Mouse (Mus musculus) CH12.LX (cell line): ENCODE measurements around the gene Oprm1. TPM values are rescaled to one million over a fixed set of nuclear protein-coding genes. Genes with fewer than 3 reads are reported as not detected.

Experiments
- DNase-seq: peaks from one replicate; pipeline ENCODE4 v3.0.0-alpha.2; 2013; ENCODE audit errors: extremely low read depth
- H3K27ac ChIP-seq: 2 replicates; pipeline ENCODE4 v1.5.1; 2012; ENCODE audit warnings: low read depth, mild to moderate bottlenecking, control low read depth, moderate library complexity; ENCODE audit not compliant: insufficient read depth
- H3K27me3 ChIP-seq: replicated peaks from 2 replicates; pipeline ENCODE3; 2012; ENCODE audit warnings: inconsistent platforms
- H3K36me3 ChIP-seq, 2 experiments: replicated peaks in 1 of 2; 2 replicates each; pipeline versions ENCODE3 to v1.6.1; 2012; ENCODE audit warnings: inconsistent platforms in 1 of 2, low read length in 1 of 2, mild to moderate bottlenecking in 1 of 2, mixed read lengths in 1 of 2, moderate library complexity in 1 of 2; ENCODE audit not compliant: control insufficient read depth in 1 of 2, insufficient read depth in 1 of 2
- H3K4me1 ChIP-seq, 2 experiments: 2 replicates each; pipeline ENCODE4 v1.6.1; 2012; ENCODE audit warnings: inconsistent platforms in 1 of 2, moderate library complexity in 1 of 2; ENCODE audit not compliant: insufficient read depth in 2 of 2, control insufficient read depth in 1 of 2
- H3K4me2 ChIP-seq: 2 replicates; pipeline ENCODE4 v1.6.1; 2012; ENCODE audit warnings: low read depth, mild to moderate bottlenecking, control low read depth; ENCODE audit not compliant: poor library complexity, insufficient read depth, severe bottlenecking
- H3K4me3 ChIP-seq, 3 experiments: fragments of 150-350 bp in 1 of 3; sonication (generic) in 1 of 3; replicated peaks in 1 of 3; 2 replicates each; pipeline versions ENCODE3 to v1.5.1; 2011 to 2012; ENCODE audit warnings: low read depth in 2 of 3, low read length in 2 of 3, mild to moderate bottlenecking in 2 of 3, moderate library complexity in 2 of 3, control low read depth in 1 of 3, improper control_type of control experiment in 1 of 3, inconsistent platforms in 1 of 3, mixed read lengths in 1 of 3; ENCODE audit not compliant: poor library complexity in 1 of 3
- H3K79me2 ChIP-seq: replicated peaks from 2 replicates; pipeline ENCODE4 v1.6.1; 2012; ENCODE audit warnings: mild to moderate bottlenecking, moderate library complexity; ENCODE audit not compliant: control insufficient read depth, poor library complexity, insufficient read depth, severe bottlenecking; ENCODE audit errors: extremely low read depth
- H3K9ac ChIP-seq: 2 replicates; pipeline ENCODE4 v1.6.1; 2012; ENCODE audit warnings: low read depth, mild to moderate bottlenecking, control low read depth, moderate library complexity; ENCODE audit not compliant: insufficient read depth
- H3K9me3 ChIP-seq: replicated peaks from 2 replicates; pipeline ENCODE3; 2012; ENCODE audit warnings: low read length, inconsistent platforms, mixed read lengths
- CHD1 ChIP-seq: IDR thresholded peaks from 2 replicates; pipeline ENCODE4 v1.6.1; 2012; ENCODE audit warnings: low read depth, low read length, improper control_type of control experiment, inconsistent platforms
- CTCF ChIP-seq, 2 experiments: IDR thresholded peaks in 1 of 2; conservative IDR thresholded peaks in 1 of 2; 2 replicates each; pipeline ENCODE4 v1.5.1; 2011 to 2012; ENCODE audit warnings: low read depth in 2 of 2, low read length in 2 of 2, improper control_type of control experiment in 1 of 2, inconsistent platforms in 1 of 2, mild to moderate bottlenecking in 1 of 2, moderate library complexity in 1 of 2
- E2F4 ChIP-seq: IDR thresholded peaks from 2 replicates; pipeline ENCODE4 v1.6.1; 2011; ENCODE audit warnings: low read depth, low read length, improper control_type of control experiment; ENCODE audit not compliant: insufficient replicate concordance
- EP300 ChIP-seq: IDR thresholded peaks from 2 replicates; pipeline ENCODE4 v1.6.1; 2011; ENCODE audit warnings: low read length, improper control_type of control experiment
- GABPA ChIP-seq: IDR thresholded peaks from 2 replicates; pipeline ENCODE4 v1.6.1; 2012; ENCODE audit warnings: low read depth, low read length, improper control_type of control experiment, inconsistent platforms; ENCODE audit not compliant: insufficient replicate concordance
- IRF4 ChIP-seq: IDR thresholded peaks from 2 replicates; pipeline ENCODE4 v1.6.1; 2014; ENCODE audit warnings: low read depth, mild to moderate bottlenecking, inconsistent platforms, low read length, improper control_type of control experiment
- MAZ ChIP-seq: IDR thresholded peaks from 2 replicates; pipeline ENCODE4 v1.6.1; 2012; ENCODE audit warnings: low read depth, mild to moderate bottlenecking, inconsistent platforms, low read length, improper control_type of control experiment, moderate library complexity
- MEF2A ChIP-seq: IDR thresholded peaks from 2 replicates; pipeline ENCODE4 v1.6.1; 2014; ENCODE audit warnings: low read depth, mild to moderate bottlenecking, inconsistent platforms, low read length, improper control_type of control experiment, borderline replicate concordance
- MYC ChIP-seq: IDR thresholded peaks from 2 replicates; pipeline ENCODE4 v1.6.1; 2011; ENCODE audit warnings: low read depth, mild to moderate bottlenecking, improper control_type of control experiment, low read length
- PAX5 ChIP-seq: IDR thresholded peaks from 2 replicates; pipeline ENCODE4 v1.6.1; 2012; ENCODE audit warnings: low read length, inconsistent platforms, mixed read lengths
- POLR2A ChIP-seq: IDR thresholded peaks from 2 replicates; pipeline ENCODE4 v1.6.1; 2011; ENCODE audit warnings: low read depth, mild to moderate bottlenecking, improper control_type of control experiment, low read length
- POLR2AphosphoS2 ChIP-seq: IDR thresholded peaks from 2 replicates; pipeline ENCODE4 v1.6.1; 2011; ENCODE audit warnings: low read depth, low read length, improper control_type of control experiment
- RAD21 ChIP-seq: IDR thresholded peaks from 2 replicates; pipeline ENCODE4 v1.6.1; 2011; ENCODE audit warnings: low read depth, mild to moderate bottlenecking, low read length, improper control_type of control experiment, moderate library complexity
- SMC3 ChIP-seq: IDR thresholded peaks from 2 replicates; pipeline ENCODE4 v1.6.1; 2011; ENCODE audit warnings: low read depth, low read length, improper control_type of control experiment
- USF2 ChIP-seq: conservative IDR thresholded peaks from 2 replicates; pipeline ENCODE4 v1.6.1; 2011; ENCODE audit warnings: low read depth, low read length, improper control_type of control experiment
- ZC3H11A ChIP-seq: IDR thresholded peaks from 2 replicates; pipeline ENCODE4 v1.6.1; 2012; ENCODE audit warnings: low read depth, mild to moderate bottlenecking, inconsistent platforms, low read length, improper control_type of control experiment
- ZMIZ1 ChIP-seq: IDR thresholded peaks from 2 replicates; pipeline ENCODE4 v1.6.1; 2012; ENCODE audit warnings: low read depth, mild to moderate bottlenecking, inconsistent platforms, low read length, improper control_type of control experiment
- ZNF384 ChIP-seq: IDR thresholded peaks from 2 replicates; pipeline ENCODE4 v1.6.1; 2012; ENCODE audit warnings: low read depth, low read length, improper control_type of control experiment, inconsistent platforms
- dilution Hi-C: fragments of 300-500 bp; cut with MboI; formaldehyde crosslinking; loops from 2 replicates; pipeline ENCODE4 v1.14.3; 2020; ENCODE audit warnings: low sequenced_read_pairs; ENCODE audit not compliant: extremely low pct_unique_long_range_greater_than_20kb, extremely low pct_ligation_motif_present
- in situ Hi-C: fragments of 300-500 bp; cut with MboI; formaldehyde crosslinking; loops from 3 replicates; pipeline ENCODE4 v1.14.3; 2019; ENCODE audit warnings: low sequenced_read_pairs, low pct_ligation_motif_present, low pct_unique_long_range_greater_than_20kb, mixed read lengths
- polyA plus RNA-seq: library from polyadenylated mRNA; unstranded; fragments of >175 nt; gene quantifications from 2 replicates; pipeline ENCODE4 v1.2.1, GENCODE M21; 2012; ENCODE audit warnings: low read depth; ENCODE audit not compliant: insufficient read length
- total RNA-seq, 2 experiments: library from RNA; depleted of rRNA; stranded (reverse); fragments of 300-350 nt in 1 of 2; fragments of >200 nt in 1 of 2; gene quantifications; 2 replicates each; pipeline ENCODE4 v1.2.3; 2012 to 2014

The Oprm1 gene
- total and polyA plus RNA-seq, 3 experiments, result not detected

DNA sequence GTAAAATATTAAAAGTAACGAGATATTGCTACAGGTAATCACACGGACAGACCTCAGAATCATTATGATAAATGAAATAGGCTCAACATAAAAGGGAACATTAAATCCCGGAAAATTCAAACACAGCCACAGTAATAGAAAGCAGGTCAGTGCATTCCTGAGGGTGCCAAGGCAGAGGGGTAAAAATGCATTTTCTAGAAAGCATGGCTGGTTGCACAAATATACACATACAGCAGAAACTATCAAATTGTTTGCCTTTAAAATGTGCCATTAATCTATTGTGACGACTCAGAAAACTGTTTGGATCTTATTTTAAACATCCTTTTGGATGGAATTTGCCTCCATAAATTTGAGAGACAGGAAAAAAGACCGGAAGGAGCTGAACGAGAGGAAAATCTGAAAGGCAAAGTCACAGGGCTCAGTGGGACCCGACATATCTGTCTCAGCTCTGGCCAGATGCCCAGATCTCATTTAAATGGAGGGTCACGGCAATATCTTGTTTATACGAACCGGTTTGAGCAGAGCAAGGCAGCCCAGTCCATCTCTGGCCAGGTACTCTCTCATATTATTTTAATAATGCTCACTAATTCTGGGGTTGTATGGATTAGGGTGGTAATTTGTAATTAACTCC is 289.1 kb downstream of the Oprm1 start:
- no peak for DNase-seq

DNA sequence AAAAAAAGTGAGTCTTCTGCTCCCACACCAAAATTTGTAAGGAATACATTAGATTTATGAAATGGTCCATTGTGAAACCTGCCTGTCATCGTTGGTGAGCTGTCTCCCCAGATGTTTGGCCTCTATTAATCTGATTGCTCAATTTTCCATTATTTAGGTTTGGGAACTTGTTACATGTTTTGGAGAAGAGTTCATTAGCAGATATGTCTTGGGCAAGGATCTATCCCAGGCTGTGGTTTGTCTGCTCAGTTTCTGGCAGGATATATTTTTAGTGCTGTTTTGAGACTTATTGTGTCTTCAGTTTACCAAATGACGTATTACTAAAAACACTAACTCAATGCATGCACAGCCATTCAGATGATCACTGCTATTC is 289.6 kb downstream of the Oprm1 start:
- Histone ChIP-seq H3K36me3 (no peaks in the 10 kb centered on the region), H3K9me3 (peaks cover 5% of the 10 kb centered on the region), H3K9ac (no peak overlapping the region), H3K27ac (no peak overlapping the region), H3K79me2 (no peaks in the 10 kb centered on the region), H3K27me3 (no peaks in the 10 kb centered on the region), H3K4me2 (no peak overlapping the region), H3K4me1 (peaks cover 0 to 23% of the 10 kb centered on the region in 2 experiments; a peak in 2 of 4 replicates), H3K4me3 (no peak overlapping the region)
- TF ChIP-seq USF2, result no peak
- in situ Hi-C loops, result no loop called here
- DNase-seq, result no peak
- dilution Hi-C loops, result no loop called here

More for the DNA sequence above, 289.1 kb downstream of the Oprm1 start:
- Histone ChIP-seq H3K4me2 (no peak overlapping the region), H3K4me3 (no peak overlapping the region), H3K79me2 (no peaks in the 10 kb centered on the region), H3K9me3 (peaks cover 5% of the 10 kb centered on the region), H3K27me3 (no peaks in the 10 kb centered on the region), H3K9ac (no peak overlapping the region), H3K27ac (no peak overlapping the region), H3K4me1 (peaks cover 0 to 23% of the 10 kb centered on the region in 2 experiments; a peak in 2 of 4 replicates), H3K36me3 (no peaks in the 10 kb centered on the region)
- in situ Hi-C loops (no loop called here), dilution Hi-C loops (no loop called here)
- TF ChIP-seq PAX5 (no peak), IRF4 (no peak), SMC3 (no peak), EP300 (no peak), E2F4 (no peak), CHD1 (no peak), POLR2AphosphoS2 (no peak), CTCF (conservative IDR thresholded peaks at IDR 0.05 in 1 of 2, IDR thresholded peaks at IDR 0.05 in 1 of 2; ENCODE audit: low read depth in 2 of 2, low read length in 2 of 2) (no peak), MEF2A (no peak), POLR2A (no peak), RAD21 (no peak), ZNF384 (no peak), MYC (no peak), MAZ (no peak), ZC3H11A (no peak), ZMIZ1 (no peak), GABPA (no peak)
